Mouse (Mus musculus) CH12.LX (cell line): ENCODE measurements around the gene Mpv17l2. TPM values are rescaled to one million over a fixed set of nuclear protein-coding genes. Genes with fewer than 3 reads are reported as not detected.

Experiments
- DNase-seq: peaks from one replicate; pipeline ENCODE4 v3.0.0-alpha.2; 2013; ENCODE audit errors: extremely low read depth
- H3K27ac ChIP-seq: 2 replicates; pipeline ENCODE4 v1.5.1; 2012; ENCODE audit warnings: low read depth, mild to moderate bottlenecking, control low read depth, moderate library complexity; ENCODE audit not compliant: insufficient read depth
- H3K27me3 ChIP-seq: replicated peaks from 2 replicates; pipeline ENCODE3; 2012; ENCODE audit warnings: inconsistent platforms
- H3K36me3 ChIP-seq, 2 experiments: replicated peaks in 1 of 2; 2 replicates each; pipeline versions ENCODE3 to v1.6.1; 2012; ENCODE audit warnings: inconsistent platforms in 1 of 2, low read length in 1 of 2, mild to moderate bottlenecking in 1 of 2, mixed read lengths in 1 of 2, moderate library complexity in 1 of 2; ENCODE audit not compliant: control insufficient read depth in 1 of 2, insufficient read depth in 1 of 2
- H3K4me1 ChIP-seq, 2 experiments: 2 replicates each; pipeline ENCODE4 v1.6.1; 2012; ENCODE audit warnings: inconsistent platforms in 1 of 2, moderate library complexity in 1 of 2; ENCODE audit not compliant: insufficient read depth in 2 of 2, control insufficient read depth in 1 of 2
- H3K4me2 ChIP-seq: 2 replicates; pipeline ENCODE4 v1.6.1; 2012; ENCODE audit warnings: low read depth, mild to moderate bottlenecking, control low read depth; ENCODE audit not compliant: poor library complexity, insufficient read depth, severe bottlenecking
- H3K4me3 ChIP-seq, 3 experiments: fragments of 150-350 bp in 1 of 3; sonication (generic) in 1 of 3; replicated peaks in 1 of 3; 2 replicates each; pipeline versions ENCODE3 to v1.5.1; 2011 to 2012; ENCODE audit warnings: low read depth in 2 of 3, low read length in 2 of 3, mild to moderate bottlenecking in 2 of 3, moderate library complexity in 2 of 3, control low read depth in 1 of 3, improper control_type of control experiment in 1 of 3, inconsistent platforms in 1 of 3, mixed read lengths in 1 of 3; ENCODE audit not compliant: poor library complexity in 1 of 3
- H3K79me2 ChIP-seq: replicated peaks from 2 replicates; pipeline ENCODE4 v1.6.1; 2012; ENCODE audit warnings: mild to moderate bottlenecking, moderate library complexity; ENCODE audit not compliant: control insufficient read depth, poor library complexity, insufficient read depth, severe bottlenecking; ENCODE audit errors: extremely low read depth
- H3K9ac ChIP-seq: 2 replicates; pipeline ENCODE4 v1.6.1; 2012; ENCODE audit warnings: low read depth, mild to moderate bottlenecking, control low read depth, moderate library complexity; ENCODE audit not compliant: insufficient read depth
- H3K9me3 ChIP-seq: replicated peaks from 2 replicates; pipeline ENCODE3; 2012; ENCODE audit warnings: low read length, inconsistent platforms, mixed read lengths
- CHD1 ChIP-seq: IDR thresholded peaks from 2 replicates; pipeline ENCODE4 v1.6.1; 2012; ENCODE audit warnings: low read depth, low read length, improper control_type of control experiment, inconsistent platforms
- CTCF ChIP-seq, 2 experiments: IDR thresholded peaks in 1 of 2; conservative IDR thresholded peaks in 1 of 2; 2 replicates each; pipeline ENCODE4 v1.5.1; 2011 to 2012; ENCODE audit warnings: low read depth in 2 of 2, low read length in 2 of 2, improper control_type of control experiment in 1 of 2, inconsistent platforms in 1 of 2, mild to moderate bottlenecking in 1 of 2, moderate library complexity in 1 of 2
- ELF1 ChIP-seq: IDR thresholded peaks from 2 replicates; pipeline ENCODE4 v1.6.1; 2014; ENCODE audit warnings: low read depth, mild to moderate bottlenecking, inconsistent platforms, low read length, improper control_type of control experiment
- ETS1 ChIP-seq: conservative IDR thresholded peaks from 2 replicates; pipeline ENCODE4 v1.6.1; 2012; ENCODE audit warnings: low read depth, mild to moderate bottlenecking, inconsistent platforms, low read length, improper control_type of control experiment, moderate library complexity
- JUN ChIP-seq: IDR thresholded peaks from 2 replicates; pipeline ENCODE4 v1.6.1; 2011; ENCODE audit warnings: low read depth, mild to moderate bottlenecking, low read length, improper control_type of control experiment, moderate library complexity; ENCODE audit not compliant: insufficient read depth
- JUND ChIP-seq: conservative IDR thresholded peaks from 2 replicates; pipeline ENCODE4 v1.6.1; 2011; ENCODE audit warnings: low read depth, low read length, improper control_type of control experiment
- MAZ ChIP-seq: IDR thresholded peaks from 2 replicates; pipeline ENCODE4 v1.6.1; 2012; ENCODE audit warnings: low read depth, mild to moderate bottlenecking, inconsistent platforms, low read length, improper control_type of control experiment, moderate library complexity
- MEF2A ChIP-seq: IDR thresholded peaks from 2 replicates; pipeline ENCODE4 v1.6.1; 2014; ENCODE audit warnings: low read depth, mild to moderate bottlenecking, inconsistent platforms, low read length, improper control_type of control experiment, borderline replicate concordance
- MXI1 ChIP-seq: IDR thresholded peaks from 2 replicates; pipeline ENCODE4 v1.6.1; 2011; ENCODE audit warnings: mild to moderate bottlenecking, low read depth, low read length, improper control_type of control experiment
- MYC ChIP-seq: IDR thresholded peaks from 2 replicates; pipeline ENCODE4 v1.6.1; 2011; ENCODE audit warnings: low read depth, mild to moderate bottlenecking, improper control_type of control experiment, low read length
- NELFE ChIP-seq: IDR thresholded peaks from 2 replicates; pipeline ENCODE4 v1.6.1; 2011; ENCODE audit warnings: low read depth, low read length, improper control_type of control experiment
- NRF1 ChIP-seq: IDR thresholded peaks from 2 replicates; pipeline ENCODE4 v1.6.1; 2014; ENCODE audit warnings: low read depth, mild to moderate bottlenecking, inconsistent platforms, low read length, improper control_type of control experiment, moderate library complexity
- POLR2A ChIP-seq: IDR thresholded peaks from 2 replicates; pipeline ENCODE4 v1.6.1; 2011; ENCODE audit warnings: low read depth, mild to moderate bottlenecking, improper control_type of control experiment, low read length
- RAD21 ChIP-seq: IDR thresholded peaks from 2 replicates; pipeline ENCODE4 v1.6.1; 2011; ENCODE audit warnings: low read depth, mild to moderate bottlenecking, low read length, improper control_type of control experiment, moderate library complexity
- RCOR1 ChIP-seq: conservative IDR thresholded peaks from 2 replicates; pipeline ENCODE4 v1.6.1; 2012; ENCODE audit warnings: low read depth, mild to moderate bottlenecking, inconsistent platforms, low read length, improper control_type of control experiment
- TBP ChIP-seq: conservative IDR thresholded peaks from 2 replicates; pipeline ENCODE4 v1.6.1; 2011; ENCODE audit warnings: low read depth, low read length, improper control_type of control experiment
- UBTF ChIP-seq: IDR thresholded peaks from 2 replicates; pipeline ENCODE4 v1.6.1; 2012; ENCODE audit warnings: low read depth, mild to moderate bottlenecking, inconsistent platforms, low read length, improper control_type of control experiment, moderate library complexity
- ZKSCAN1 ChIP-seq: IDR thresholded peaks from 2 replicates; pipeline ENCODE4 v1.6.1; 2012; ENCODE audit warnings: low read depth, inconsistent platforms, low read length, improper control_type of control experiment, borderline replicate concordance
- ZMIZ1 ChIP-seq: IDR thresholded peaks from 2 replicates; pipeline ENCODE4 v1.6.1; 2012; ENCODE audit warnings: low read depth, mild to moderate bottlenecking, inconsistent platforms, low read length, improper control_type of control experiment
- dilution Hi-C: fragments of 300-500 bp; cut with MboI; formaldehyde crosslinking; loops from 2 replicates; pipeline ENCODE4 v1.14.3; 2020; ENCODE audit warnings: low sequenced_read_pairs; ENCODE audit not compliant: extremely low pct_unique_long_range_greater_than_20kb, extremely low pct_ligation_motif_present
- in situ Hi-C: fragments of 300-500 bp; cut with MboI; formaldehyde crosslinking; loops from 3 replicates; pipeline ENCODE4 v1.14.3; 2019; ENCODE audit warnings: low sequenced_read_pairs, low pct_ligation_motif_present, low pct_unique_long_range_greater_than_20kb, mixed read lengths
- polyA plus RNA-seq: library from polyadenylated mRNA; unstranded; fragments of >175 nt; gene quantifications from 2 replicates; pipeline ENCODE4 v1.2.1, GENCODE M21; 2012; ENCODE audit warnings: low read depth; ENCODE audit not compliant: insufficient read length
- total RNA-seq, 2 experiments: library from RNA; depleted of rRNA; stranded (reverse); fragments of 300-350 nt in 1 of 2; fragments of >200 nt in 1 of 2; gene quantifications; 2 replicates each; pipeline ENCODE4 v1.2.3; 2012 to 2014

Mpv17l2 gene
- total and polyA plus RNA-seq, 3 experiments: 25.3 to 36.1 (median 27.1) TPM

DNA sequence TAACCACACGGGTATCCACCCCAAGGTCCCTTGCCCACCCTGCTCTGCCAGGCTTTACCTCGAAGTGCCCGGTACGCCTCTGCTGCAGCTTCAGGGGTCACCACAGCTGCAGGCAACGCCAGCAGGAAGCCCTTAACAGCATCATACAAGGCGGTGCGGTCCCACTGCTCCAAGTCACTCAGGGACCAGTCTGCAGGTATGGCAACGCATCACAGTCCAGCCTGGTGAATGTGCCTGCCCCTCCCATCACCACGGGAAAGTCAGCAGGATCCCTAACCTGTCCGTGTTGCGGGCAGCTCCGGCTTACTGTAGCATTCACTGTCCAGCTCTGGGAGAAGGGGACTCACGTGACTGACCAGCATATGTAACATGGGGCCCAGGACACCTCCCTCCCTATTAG is 11.3 kb upstream of the Mpv17l2 start:
- Histone ChIP-seq H3K9me3 (no peaks in the 10 kb centered on the region), H3K4me2 (no peak overlapping the region), H3K4me3 (peak overlapping the region in 1 of 3 experiments; percentile 12), H3K27ac (no peak overlapping the region), H3K36me3 (peaks cover 32 to 62% of the 10 kb centered on the region in 2 experiments), H3K4me1 (peaks cover 61 to 82% of the 10 kb centered on the region in 2 experiments), H3K27me3 (no peaks in the 10 kb centered on the region), H3K79me2 (0 out of 2 replicates have a peak, but pooled peaks cover 7% of the 10 kb centered on the region), H3K9ac (no peak overlapping the region)
- in situ Hi-C loops (no loop called here), dilution Hi-C loops (no loop called here)
- TF ChIP-seq ZMIZ1 (no peak), CTCF (conservative IDR thresholded peaks at IDR 0.05 in 1 of 2, IDR thresholded peaks at IDR 0.05 in 1 of 2; ENCODE audit: low read depth in 2 of 2, low read length in 2 of 2) (no peak), CHD1 (no peak), JUND (no peak), JUN (no peak), POLR2A (no peak), MYC (no peak), NRF1 (no peak), MAZ (no peak), ELF1 (no peak), RAD21 (no peak), TBP (no peak), NELFE (no peak), RCOR1 (no peak), MXI1 (no peak), ETS1 (no peak), UBTF (no peak), ZKSCAN1 (no peak)
- DNase-seq: no peak

DNA sequence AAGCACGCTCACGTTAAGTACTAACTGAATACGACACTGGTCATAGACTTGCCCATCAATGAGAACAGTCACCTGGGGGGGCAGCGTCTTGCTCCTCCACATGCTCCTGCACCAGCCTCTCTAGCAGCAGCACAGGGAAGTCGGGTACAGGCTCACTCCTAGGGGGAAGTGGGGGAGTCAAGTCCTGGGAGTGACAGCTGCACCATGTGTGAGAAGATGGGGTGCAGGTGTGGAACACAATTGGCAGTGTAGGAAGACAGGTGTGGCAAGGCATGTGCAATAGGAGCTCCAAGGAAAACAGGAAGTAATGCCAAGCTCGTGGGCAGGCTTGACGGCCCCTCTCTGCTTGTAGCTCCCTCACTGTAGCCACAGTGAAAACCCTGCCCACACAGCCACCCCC is 10.5 kb upstream of the Mpv17l2 start:
- dilution Hi-C loops: no loop called here

More for the DNA sequence above, 10.5 kb upstream of the Mpv17l2 start:
- H3K4me3 ChIP-seq: no peak overlapping the region
- H3K79me2 ChIP-seq: 0 out of 2 replicates have a peak, but pooled peaks cover 7% of the 10 kb centered on the region
- TF ChIP-seq TBP: no peak
- TF ChIP-seq MEF2A: no peak
- no peak for TF ChIP-seq MYC
- no peak overlapping the region for H3K9ac ChIP-seq
- no peaks in the 10 kb centered on the region for H3K9me3 ChIP-seq
- no peak for DNase-seq
- no peak overlapping the region for H3K4me2 ChIP-seq
- no peak overlapping the region for H3K27ac ChIP-seq
- peaks cover 32 to 62% of the 10 kb centered on the region in 2 experiments for H3K36me3 ChIP-seq
- H3K27me3 ChIP-seq: no peaks in the 10 kb centered on the region
- in situ Hi-C loops: no loop called here
- H3K4me1 ChIP-seq: peaks cover 61 to 84% of the 10 kb centered on the region in 2 experiments
